ENCODE assay signal across 8 mouse cellular contexts in genomic region chr10:95388821-95389477, GRCm38 (mm10). TPM values are rescaled to one million over a fixed set of nuclear protein-coding genes. Genes with fewer than 3 reads are reported as not detected.
DNase-seq lines count a peak whose midpoint lies in the region; ATAC-seq and TF ChIP-seq lines count a peak whose summit lies in the region.
"Had no signal": no experiment of that assay in that cellular context is flagged by ENCODE, and none has a peak within 500 bp of the region (broad histone marks: within the 10 kb centered on the region; RNA-seq: fewer than 3 reads in every experiment).

No protein-coding gene starts in this region.

- peak; percentile 91 for ATAC-seq in lung, postnatal 0 days
- ATAC-seq: liver, embryonic 12.5 days had no signal

- peaks cover 36% of the 10 kb centered on the region for H3K36me3 ChIP-seq in E14TG2a.4 (ENCODE audit: insufficient read depth, low read length)
- H3K36me3 ChIP-seq in lung, postnatal 0 days (ENCODE audit: insufficient read depth, low read length) = no peaks in the 10 kb centered on the region
- H3K36me3 ChIP-seq: liver, embryonic 12.5 days had no signal

- TF ChIP-seq EP300 in lung, postnatal 0 days (IDR thresholded peaks at IDR 0.05) = peak; percentile 99

- TF ChIP-seq CTCF in E14TG2a.4 (conservative IDR thresholded peaks at IDR 0.05; ENCODE audit: low read length) = no peak
- no peak for TF ChIP-seq CTCF in embryonic fibroblast, embryonic 13.5 days (IDR thresholded peaks at IDR 0.05; ENCODE audit: borderline replicate concordance, insufficient read depth, low read length)
- no peak; the same call in 1 of the 2 replicates for TF ChIP-seq CTCF in lung, postnatal 0 days (IDR thresholded peaks at IDR 0.05)

- peak overlapping the region; percentile 7; the same call in 1 of the 2 replicates for H3K4me3 ChIP-seq in E14TG2a.4 (replicated peaks; ENCODE audit: low read length)
- H3K4me3 ChIP-seq in embryonic fibroblast, embryonic 13.5 days (ENCODE audit: insufficient read depth, low read length) = 0 out of 2 replicates have a peak overlapping the region, but pooled peaks have one; percentile 9
- peak overlapping the region; percentile 14; the same call in 1 of the 2 replicates for H3K4me3 ChIP-seq in lung, postnatal 0 days (ENCODE audit: low read depth, low read length)
- H3K4me3 ChIP-seq: liver, embryonic 12.5 days had no signal

- H3K4me2 ChIP-seq in lung, postnatal 0 days (replicated peaks; ENCODE audit: low read depth, low read length) = peak overlapping the region; percentile 33
- H3K4me2 ChIP-seq: liver, embryonic 12.5 days had no signal

- DNase-seq in heart, postnatal 4 days = peak; percentile 40
- peak; percentile 98 for DNase-seq in lung, postnatal 0 days (ENCODE audit: low spot score)
- no peak for DNase-seq in urinary bladder, postnatal 25 days (ENCODE audit: low spot score)
- no peak for DNase-seq in urinary bladder, adult 18-20 months (ENCODE audit: low spot score in 2 of 2)
- DNase-seq in cerebellum, adult 11-12 months = no peak

- H3K9me3 ChIP-seq in E14TG2a.4 (ENCODE audit: low read length) = no peaks in the 10 kb centered on the region
- no peaks in the 10 kb centered on the region for H3K9me3 ChIP-seq in lung, postnatal 0 days (ENCODE audit: low read length)
- H3K9me3 ChIP-seq: liver, embryonic 12.5 days had no signal

- no peak overlapping the region for H3K9ac ChIP-seq in lung, postnatal 0 days (replicated peaks; ENCODE audit: low read depth)
- H3K9ac ChIP-seq: liver, embryonic 12.5 days had no signal

- H3K27ac ChIP-seq in embryonic fibroblast, embryonic 13.5 days (ENCODE audit: insufficient read depth, low read length) = peak overlapping the region; percentile 21; the same call in 1 of the 2 replicates
- peak overlapping the region; percentile 86 for H3K27ac ChIP-seq in lung, postnatal 0 days (ENCODE audit: low read length)
- H3K27ac ChIP-seq: liver, embryonic 12.5 days had no signal

- WGBS in lung, postnatal 0 days = 10% methylated on average over 23 of the region's 23 CpGs

- no peak for TF ChIP-seq POLR2A in embryonic fibroblast, embryonic 13.5 days (IDR thresholded peaks at IDR 0.05; ENCODE audit: low read depth, low read length)

- H3K27me3 ChIP-seq in E14TG2a.4 (ENCODE audit: insufficient read depth, low read length) = no peaks in the 10 kb centered on the region
- no peaks in the 10 kb centered on the region for H3K27me3 ChIP-seq in lung, postnatal 0 days (replicated peaks; ENCODE audit: insufficient read depth, low read length)
- H3K27me3 ChIP-seq: liver, embryonic 12.5 days had no signal

- peaks cover 45% of the 10 kb centered on the region for H3K4me1 ChIP-seq in E14TG2a.4 (replicated peaks; ENCODE audit: low read depth, low read length)
- peaks cover 3% of the 10 kb centered on the region for H3K4me1 ChIP-seq in embryonic fibroblast, embryonic 13.5 days (ENCODE audit: control insufficient read depth, insufficient read depth, low read length)
- H3K4me1 ChIP-seq in lung, postnatal 0 days (ENCODE audit: insufficient read depth, low read depth, low read length) = peaks cover 10% of the 10 kb centered on the region; the same call in 1 of the 2 replicates
- H3K4me1 ChIP-seq: liver, embryonic 12.5 days had no signal

RNA-seq across cellular contexts. Expression of gene Socs2, which starts 28.0 kb away (rescaled TPM):
- polyA plus RNA-seq in embryonic fibroblast, embryonic 13.5 days (2011; ENCODE audit: insufficient read length, low read depth, missing spikeins) = 18.2 and 42.5 TPM in 2 replicates
- total RNA-seq in heart, postnatal 4 days (2021) = 100 to 1,000 TPM; 114 to 125 TPM
- 333 and 396 TPM in 2 replicates for polyA plus RNA-seq in lung, postnatal 0 days (2015; fragmentation: Nextera tagmentation; extraction: Ambion mirVana)

Comparison
In these comparisons a context has a peak if more than half of its experiments do, and no peak if none do; other contexts are left out.
1. DNase-seq: peak in heart, postnatal 4 days (single experiment) and lung, postnatal 0 days (single experiment); none in urinary bladder, postnatal 25 days (single experiment), urinary bladder, adult 18-20 months (0 of 2) and cerebellum, adult 11-12 months (single experiment).
2. Peak in every context shown above with its lines, with median percentiles within 50 percentile points of each other: H3K4me3 ChIP-seq.